Mouse (Mus musculus) WW6 (cell line): ENCODE data around the gene Ezh1.
A peak's percentile ranks its signal among the peaks of the same experiment; 100 is the strongest.

ENCODE experiments used
- DNase-seq: peaks from one replicate; pipeline ENCODE4 v3.0.0-alpha.2; 2013; ENCODE audit warnings: low read depth, low spot score

Gene Ezh1

GRCm38 (mm10) chr11:101246702-101247012 is 20.4 kb upstream of the Ezh1 start:
- DNase-seq, result no peak

GRCm38 (mm10) chr11:101245855-101246701 is 19.8 kb upstream of the Ezh1 start, which contains the start of gene Ramp2:
Gene Ramp2, plus strand, starts transcription at chr11:101246028.
- DNase-seq, result no peak

DNA sequence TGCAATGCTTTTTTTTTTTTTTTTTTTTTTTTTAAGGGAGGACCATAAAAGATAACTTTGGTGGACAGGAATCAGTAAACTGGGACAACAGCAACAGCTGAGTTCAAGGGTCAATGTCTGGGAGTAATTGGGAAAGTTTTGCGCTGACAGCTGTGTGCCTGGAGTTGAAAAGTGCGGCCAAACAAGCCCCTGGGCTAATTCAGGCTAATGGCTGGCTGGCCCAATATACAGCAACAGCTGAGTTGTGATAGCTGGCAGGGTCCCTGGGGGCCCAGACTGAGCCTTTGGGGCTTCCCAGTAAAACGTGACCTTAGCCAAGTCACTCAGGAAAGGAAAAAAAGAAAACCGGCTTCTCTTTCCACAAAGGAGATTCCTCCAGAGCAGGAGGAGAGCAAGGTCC is 18.8 kb upstream of the Ezh1 start:
- no peak for DNase-seq

DNA sequence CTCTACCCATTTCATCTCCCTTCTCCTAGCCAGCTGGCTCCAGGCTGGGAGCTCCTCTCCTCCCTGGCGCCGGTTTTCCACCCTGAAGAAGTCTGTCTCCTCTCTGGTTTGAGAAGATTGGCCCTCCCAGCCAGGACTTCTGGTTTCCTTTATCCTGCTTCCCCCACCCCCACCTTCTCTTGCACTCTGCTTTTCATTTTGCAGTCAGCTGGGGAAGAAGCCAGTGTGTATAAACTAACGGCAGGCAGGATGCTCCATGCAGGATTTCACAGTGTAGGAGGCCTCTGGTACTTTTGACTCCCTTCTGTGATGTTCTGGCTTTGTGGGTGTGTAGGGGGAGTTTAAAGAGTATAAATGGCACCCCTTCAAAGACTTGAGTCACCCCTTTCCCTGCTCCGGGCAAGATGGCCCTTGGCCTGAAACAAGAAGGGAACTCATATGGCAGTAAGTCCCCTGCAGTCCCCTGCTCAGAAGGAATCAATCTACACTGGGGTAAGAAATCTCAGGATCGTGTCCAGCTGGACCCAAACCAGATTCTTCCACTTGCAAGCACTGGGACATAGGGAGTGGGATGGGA is 11.9 kb upstream of the Ezh1 start:
- no peak for DNase-seq

DNA sequence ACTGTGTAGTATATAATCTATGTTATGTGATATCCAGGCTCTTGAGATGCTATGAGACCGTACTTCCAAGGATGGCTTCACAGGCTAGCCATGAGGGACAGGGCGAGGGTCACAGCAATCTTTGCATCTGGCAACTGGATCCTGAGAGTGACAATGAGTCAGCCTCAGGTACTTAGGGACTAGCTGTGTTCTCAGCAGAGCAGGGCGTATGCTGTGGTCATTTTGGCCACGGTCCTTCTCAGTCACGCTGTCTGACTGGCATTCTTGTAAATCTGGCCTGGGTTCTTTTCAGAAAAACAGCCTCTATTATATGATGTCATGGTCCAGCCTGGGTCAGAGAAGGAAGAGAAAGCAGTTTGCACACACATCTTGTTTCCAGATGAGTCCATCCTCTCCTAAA is 10.5 kb upstream of the Ezh1 start:
- no peak for DNase-seq

DNA sequence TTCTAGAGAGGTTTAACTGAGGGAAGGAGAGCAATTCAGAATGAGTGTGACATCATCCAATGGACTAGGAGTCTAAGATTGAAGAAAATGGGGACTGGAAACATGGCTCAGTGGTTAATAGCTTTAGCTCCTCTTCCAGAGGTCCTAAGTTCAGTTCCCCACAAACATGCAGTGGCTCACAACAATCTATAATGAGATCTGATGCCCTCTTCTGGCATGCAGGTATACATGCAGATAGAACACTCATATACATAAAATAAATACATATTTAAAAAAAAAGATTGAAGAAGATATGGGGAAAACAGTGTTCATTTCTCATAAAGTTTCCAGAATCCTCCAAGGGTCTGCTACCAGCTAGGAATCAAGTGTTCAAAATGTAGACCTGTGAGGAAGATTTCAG is 9.2 kb upstream of the Ezh1 start:
- no peak for DNase-seq

- DNase-seq, result peak; percentile 78
These were observed 7.9 kb upstream of the Ezh1 start for GRCm38 (mm10) chr11:101234124-101234523.

- DNase-seq, result no peak
These were observed 7.0 kb upstream of the Ezh1 start for GRCm38 (mm10) chr11:101233240-101233639.

DNA sequence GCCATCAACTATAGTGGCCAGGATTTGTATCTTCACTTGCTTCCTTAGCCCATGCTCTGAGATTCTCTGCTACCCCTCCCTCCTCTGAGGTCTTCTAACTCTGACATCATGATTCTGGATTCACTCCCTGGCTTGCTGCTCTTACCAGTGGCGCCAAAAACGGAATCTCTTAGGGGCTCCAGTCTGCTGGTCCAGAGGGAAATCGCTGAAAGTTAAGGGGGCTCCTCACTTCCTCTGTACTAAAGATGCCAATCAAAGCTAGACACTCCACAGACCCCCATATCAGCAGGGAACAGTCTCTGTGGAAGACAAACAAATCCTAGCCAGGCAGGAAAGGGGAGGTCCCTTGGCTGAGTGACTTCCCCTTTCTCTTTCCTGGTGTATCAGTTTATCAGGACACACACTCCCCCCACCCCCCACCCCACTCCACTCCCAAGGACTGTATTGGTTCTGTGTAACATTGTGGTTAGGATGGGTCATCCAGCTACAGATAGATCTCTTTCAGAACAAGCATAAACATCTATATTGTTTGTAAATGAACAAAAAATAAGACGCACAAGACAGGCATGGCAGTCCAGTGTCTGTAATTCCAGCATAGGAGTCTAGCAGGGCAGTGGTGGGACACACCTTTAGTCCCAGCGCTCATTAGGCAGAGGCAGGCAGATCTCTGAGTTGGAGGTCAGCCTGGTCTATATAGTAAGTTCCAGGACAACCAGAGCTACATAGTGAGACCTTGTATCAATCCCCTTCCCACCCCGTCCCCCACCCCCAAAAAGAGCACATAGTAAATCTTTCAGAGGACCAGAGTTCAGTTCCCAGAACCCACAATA is 6.0 kb upstream of the Ezh1 start:
- no peak for DNase-seq

DNA sequence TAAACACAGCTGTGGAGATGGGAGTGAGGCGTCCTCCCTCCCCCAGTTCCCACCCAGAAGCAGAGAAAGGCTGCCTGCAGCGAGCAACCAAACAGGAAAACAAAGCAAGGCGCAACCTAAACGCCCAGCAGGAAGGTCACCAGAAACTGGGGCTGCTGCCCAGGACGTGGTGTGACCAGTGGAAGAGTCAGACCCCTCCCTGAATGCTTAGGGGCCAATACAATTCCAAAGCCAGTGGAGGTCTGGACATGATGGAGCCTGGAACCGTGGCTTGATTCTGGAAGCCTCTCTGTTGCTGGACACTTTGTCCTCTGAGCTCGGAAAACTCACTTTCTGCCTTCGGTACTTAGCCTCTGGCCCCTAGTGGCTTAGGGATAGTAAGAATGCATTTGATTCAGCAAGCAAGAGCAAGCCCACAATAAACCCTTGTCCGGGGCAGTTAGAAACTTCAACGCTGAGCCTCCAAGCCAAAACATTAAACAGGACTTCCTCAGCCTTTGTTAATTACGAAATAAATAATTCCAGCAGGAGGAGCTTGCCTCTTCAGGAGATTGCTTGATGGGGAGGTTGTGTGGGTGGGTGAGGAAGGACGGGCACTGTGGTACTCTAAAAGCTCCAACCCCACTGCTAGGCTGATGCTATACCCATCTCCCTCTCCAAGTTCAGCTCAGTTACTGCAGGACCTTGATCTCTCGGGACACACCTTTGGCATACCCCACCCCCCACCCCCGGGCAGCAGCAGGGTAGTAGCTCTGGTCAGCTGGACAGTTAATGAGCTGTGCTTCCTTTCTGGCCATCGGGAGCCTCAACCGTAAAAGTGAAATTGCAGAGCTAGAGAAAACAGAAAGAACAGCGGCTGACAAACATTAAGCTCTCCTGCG is 5.0 kb upstream of the Ezh1 start:
- no peak for DNase-seq

DNA sequence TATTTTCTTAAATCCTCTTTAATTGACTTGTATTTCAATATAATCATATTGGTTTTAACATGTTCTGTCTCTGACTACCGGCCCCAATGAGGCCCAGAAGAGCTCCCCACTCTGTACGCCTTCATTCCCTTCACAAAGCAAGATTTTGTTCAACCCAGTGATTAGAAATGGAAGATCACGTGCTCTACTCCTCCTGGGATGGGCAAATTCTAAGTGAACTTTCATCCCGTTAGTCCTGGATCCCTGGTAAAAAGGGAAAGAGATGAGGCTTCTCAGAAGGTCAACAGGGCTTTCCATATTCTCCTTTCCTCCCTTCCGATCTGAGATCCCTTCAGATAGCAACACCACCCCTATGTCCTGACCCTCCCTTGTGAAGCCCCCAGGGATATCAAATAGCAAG is 4.3 kb upstream of the Ezh1 start:
- no peak for DNase-seq

DNA sequence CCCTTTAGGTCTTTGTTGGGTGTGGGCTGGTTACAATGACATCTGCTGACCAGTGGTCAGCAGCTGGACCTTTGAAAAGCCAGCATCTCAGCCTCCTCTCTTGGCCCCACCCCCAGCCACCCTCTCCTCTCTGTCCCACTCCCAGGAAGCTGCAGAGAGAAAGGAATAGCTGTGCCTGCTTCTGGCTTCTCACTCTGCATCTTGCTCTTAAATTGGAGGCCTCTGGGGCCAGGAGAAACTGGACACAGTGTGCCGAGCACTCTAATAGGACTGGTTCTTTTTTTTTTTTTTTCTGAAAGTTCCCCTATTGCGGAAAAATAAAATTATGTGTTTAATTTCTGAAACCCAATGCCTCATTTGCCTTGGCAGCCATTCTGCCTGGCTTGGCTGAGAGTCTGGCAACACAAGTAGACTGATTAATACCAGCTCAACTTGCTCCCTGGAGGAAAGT is 3.8 kb upstream of the Ezh1 start:
- no peak for DNase-seq

- DNase-seq, result no peak
These were observed 3.2 kb upstream of the Ezh1 start for GRCm38 (mm10) chr11:101229361-101229900.

DNA sequence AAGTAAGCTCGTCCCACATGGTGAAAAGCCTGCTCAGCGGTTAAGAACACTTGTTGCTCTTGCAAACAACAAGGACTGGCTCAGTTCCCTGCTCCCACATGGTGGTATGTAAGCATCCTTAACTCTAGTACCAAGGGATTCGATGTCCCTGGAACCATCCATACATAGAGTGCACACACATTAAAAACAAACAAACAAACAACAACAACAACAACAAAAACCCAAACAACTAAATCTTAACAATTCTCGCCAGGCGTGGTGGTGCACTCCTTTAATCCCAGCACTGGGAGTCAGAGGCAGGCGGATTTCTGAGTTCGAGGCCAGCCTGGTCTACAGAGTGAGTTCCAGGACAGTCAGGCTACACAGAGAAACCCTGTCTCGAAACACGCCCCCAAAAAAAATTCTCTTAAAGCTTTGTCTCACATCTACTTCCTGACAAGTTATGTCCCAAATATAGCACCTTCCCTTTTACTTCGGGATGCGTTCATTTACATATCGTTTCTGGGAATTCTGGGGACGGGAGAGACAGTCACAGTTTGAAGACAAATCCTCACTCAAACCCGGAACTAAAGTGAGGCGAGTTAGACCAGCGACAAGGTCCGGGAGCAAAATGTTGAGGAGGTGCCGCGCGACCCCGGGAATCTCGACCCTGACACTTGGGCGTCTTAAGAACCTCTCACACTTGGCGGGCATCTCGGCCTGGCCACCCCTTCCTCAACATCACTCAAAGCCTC is 765 bp downstream of the Ezh1 start:
- no peak for DNase-seq

- no peak for DNase-seq
These were observed 1.9 kb downstream of the Ezh1 start for GRCm38 (mm10) chr11:101224337-101224736.

GRCm38 (mm10) chr11:101221306-101221986 is 4.8 kb downstream of the Ezh1 start:
- no peak for DNase-seq

- DNase-seq, result no peak
These were observed 5.4 kb downstream of the Ezh1 start for GRCm38 (mm10) chr11:101220853-101221252.

GRCm38 (mm10) chr11:101218436-101219055 is 7.7 kb downstream of the Ezh1 start:
- no peak for DNase-seq

DNA sequence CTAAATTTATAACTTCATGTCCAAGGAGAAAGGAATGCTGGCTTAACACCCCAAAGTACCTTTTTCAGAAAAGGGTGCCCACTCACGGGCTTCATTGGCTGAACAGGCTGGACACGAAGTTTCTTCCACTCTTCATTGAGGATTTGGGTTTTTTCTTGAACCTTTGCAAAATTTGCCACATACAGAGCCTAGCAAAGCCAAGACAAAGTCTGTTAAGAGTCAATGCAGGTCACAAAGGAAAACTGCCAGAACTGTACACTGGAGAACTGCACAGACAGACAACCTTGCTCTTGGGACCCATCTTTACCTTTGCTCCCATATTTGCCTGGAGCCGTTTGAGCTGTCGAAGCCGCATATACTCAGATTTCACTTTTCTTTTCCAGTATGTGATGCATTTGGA is 9.3 kb downstream of the Ezh1 start:
- no peak for DNase-seq

DNA sequence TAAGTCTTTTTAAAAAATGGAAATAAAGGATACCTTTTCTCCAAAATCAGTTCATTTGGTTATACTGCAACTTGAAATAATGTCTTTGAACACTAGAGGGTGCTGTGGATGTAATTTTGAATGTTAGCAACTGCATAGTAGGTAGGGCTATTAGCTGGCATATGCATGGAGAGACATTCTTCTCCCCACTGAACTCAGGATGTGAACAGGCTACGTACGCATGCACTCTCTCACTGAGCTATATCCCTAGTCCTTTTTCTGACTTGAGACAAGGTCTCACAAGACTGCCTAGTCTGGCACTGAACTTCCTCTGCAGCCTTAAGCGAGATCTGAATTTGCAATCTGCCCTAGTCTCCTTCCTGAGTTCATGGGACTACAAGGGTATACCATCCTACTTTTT is 14.3 kb downstream of the Ezh1 start:
- DNase-seq, result no peak
